Mouse (Mus musculus) cerebellum, adult 9-10 months (tissue): ENCODE measurements around the gene Cwc25.
A peak's percentile ranks its signal among the peaks of the same experiment; 100 is the strongest.
"Not testable (repeated sequence)": the region's sequence is repeated elsewhere in the genome, so short reads cannot be mapped to it uniquely, and the experiment has no call there.

Source experiments
- DNase-seq: peaks from one replicate; pipeline ENCODE4 v3.0.0; 2022

The Cwc25 gene

DNA sequence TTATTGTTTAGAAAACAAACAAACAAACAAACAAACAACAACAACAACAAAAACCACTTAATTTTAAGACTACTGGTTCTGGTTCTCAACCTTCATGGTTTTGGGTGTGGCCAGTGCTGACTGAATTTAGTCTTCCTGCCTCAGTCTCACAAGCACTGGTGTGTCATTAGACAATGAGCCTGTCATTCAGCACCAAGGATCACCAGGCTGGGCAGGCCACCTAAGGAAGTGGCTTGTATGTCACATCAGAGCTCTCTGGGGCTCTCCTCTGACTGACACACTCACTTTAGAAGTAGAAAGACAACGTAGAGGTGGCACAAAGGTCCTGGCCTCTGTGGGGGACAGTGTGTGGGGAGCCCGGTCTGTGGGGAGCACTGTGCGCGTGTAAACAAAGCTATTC is 47.3 kb downstream of the Cwc25 start:
- no peak for DNase-seq

DNA sequence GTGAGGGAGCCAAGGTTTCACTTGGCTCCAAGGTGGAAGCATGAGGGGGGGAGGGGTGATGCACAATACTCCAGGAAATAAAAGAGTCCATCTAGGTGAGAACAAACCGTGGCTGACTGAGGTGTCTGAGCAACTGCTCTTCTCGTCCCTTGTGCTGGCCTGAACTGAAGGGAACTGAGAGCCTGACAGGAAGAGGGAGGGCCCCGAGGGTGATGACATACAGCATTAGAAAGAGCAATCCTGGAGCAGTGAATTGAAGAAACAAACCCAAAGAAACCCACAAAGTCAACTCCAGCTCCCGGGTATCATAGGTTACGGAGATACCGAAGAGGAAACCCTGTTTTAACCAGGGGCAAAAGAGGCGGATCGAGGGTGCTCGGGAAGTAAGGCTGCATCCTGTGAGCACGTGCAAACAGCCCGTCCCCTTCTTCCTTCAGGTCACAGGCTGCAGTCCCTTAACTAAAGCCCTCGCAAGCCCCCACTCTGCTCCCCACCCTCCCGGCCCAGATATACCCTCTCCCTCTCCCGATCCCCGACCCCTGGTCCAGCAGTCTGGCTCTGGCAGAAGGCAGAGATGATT is 48.0 kb downstream of the Cwc25 start:
- DNase-seq: no peak

- no peak for DNase-seq
Observed at GRCm38 (mm10) chr11:97717369-97718280, 48.7 kb downstream of the Cwc25 start.

GRCm38 (mm10) chr11:97716021-97716420 is 50.3 kb downstream of the Cwc25 start:
- DNase-seq: no peak

DNA sequence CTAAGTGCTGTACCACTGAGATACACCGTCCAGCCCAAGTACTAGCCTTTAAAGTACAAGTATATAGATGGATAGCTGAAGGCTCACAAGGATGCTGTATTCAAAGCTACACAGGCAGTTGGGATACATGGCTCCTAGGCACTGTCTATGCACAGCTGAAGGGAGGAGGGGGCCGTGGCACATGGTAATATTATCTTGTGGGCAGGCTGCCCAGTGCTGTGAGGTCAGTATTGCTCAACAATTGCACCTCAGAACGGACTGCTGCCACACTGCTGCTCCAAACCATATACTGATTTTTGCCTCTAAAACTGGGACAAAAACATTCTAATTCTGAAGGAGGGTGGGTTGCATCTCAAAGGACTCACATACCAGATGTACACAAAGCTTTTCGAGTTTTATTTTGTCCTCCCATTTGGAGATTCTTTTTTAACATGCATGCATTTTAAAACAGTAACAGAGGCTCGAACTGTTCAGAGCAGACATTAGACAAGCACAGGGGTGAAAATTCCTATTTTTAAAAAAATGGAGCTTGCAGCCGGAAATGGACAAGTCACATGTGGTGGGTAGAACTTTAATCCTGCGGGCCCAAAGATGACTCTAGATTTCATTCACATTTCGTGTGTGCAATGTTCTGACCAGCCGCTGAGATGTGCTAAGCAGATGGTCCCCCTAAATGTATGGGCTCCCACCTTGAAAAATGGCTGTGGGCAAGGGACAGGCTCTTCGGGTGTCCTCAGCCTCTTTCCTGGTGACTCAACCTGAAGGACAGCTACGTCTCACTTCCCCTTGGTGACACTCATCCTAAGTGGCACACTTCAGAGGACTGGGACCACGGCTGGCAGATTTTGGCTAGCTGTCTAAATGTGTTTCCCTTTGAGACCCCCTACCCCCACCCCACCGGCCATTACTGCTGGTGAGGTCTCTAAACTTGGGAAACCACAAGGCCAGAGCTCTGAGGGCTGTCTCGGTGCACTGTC is 51.3 kb downstream of the Cwc25 start:
- DNase-seq: no peak

- no peak for DNase-seq
Observed at GRCm38 (mm10) chr11:97714356-97714755, 52.0 kb downstream of the Cwc25 start.

DNA sequence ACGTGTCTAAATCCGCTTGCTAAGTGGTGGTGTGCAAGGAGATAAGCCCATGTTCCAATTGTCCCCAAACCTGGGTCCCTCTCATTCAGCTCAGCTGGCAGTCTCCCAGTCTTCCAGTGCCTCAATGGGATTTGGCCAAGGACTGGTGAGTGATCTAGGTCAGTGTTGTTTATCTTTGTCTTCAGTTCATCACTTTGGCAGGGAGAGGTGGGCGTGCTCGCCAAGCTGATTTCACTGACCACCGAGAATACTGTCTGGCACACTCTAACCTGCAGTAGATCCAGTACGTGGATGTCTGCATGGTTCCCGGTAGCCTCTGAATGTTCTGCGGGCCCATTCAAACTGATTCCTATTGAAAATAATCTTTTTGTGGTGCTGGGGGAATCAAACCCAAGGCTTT is 52.5 kb downstream of the Cwc25 start:
- DNase-seq: peak; percentile 70

- no peak for DNase-seq
Observed at GRCm38 (mm10) chr11:97712286-97712685, 54.1 kb downstream of the Cwc25 start.

- DNase-seq: no peak
Observed at GRCm38 (mm10) chr11:97711200-97711900, 55.0 kb downstream of the Cwc25 start.

- DNase-seq: not testable (repeated sequence)
Observed at GRCm38 (mm10) chr11:97710067-97710466, 56.3 kb downstream of the Cwc25 start.

DNA sequence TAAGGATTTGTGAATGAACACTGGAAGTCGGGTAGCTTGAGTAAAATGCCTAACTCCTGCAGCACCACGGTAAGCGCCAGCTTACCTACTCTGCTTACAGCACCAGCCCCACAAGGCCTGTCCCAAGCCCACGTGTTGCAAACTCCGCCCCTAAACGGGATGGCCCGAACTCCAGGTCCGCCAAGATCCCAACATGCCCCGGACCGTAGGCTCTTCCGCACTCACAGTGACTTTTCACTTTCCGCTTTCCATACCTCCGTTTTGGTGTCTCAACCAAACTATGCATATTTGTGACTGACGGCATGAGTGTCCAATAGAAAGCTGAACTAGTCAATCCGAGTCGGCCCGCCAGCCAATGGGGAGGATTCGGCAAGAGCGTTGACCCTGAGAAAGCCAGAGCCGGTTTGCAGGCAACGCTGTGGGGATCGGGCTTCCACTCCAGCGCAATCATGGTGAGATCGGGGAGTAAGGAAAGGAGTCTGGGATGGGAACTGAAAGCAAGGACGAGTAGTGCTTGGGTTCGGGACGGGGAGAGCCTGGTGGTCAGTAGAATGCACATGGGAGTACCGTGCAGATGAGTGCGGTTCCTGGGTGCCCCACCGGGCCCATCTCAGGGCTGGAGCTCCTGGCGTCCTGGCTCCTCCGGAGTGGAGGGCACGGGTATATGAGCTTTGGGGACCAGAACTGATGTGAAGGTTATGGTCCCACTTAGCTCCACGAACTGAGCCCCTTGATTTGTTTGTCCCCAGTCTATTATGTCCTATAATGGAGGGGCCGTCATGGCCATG is 63.1 kb downstream of the Cwc25 start, which contains the start of gene Psmb3:
TSS of gene Psmb3 (plus strand) at position 361 of the 788 bp plus-strand sequence.
- peak; percentile 100 for DNase-seq

DNA sequence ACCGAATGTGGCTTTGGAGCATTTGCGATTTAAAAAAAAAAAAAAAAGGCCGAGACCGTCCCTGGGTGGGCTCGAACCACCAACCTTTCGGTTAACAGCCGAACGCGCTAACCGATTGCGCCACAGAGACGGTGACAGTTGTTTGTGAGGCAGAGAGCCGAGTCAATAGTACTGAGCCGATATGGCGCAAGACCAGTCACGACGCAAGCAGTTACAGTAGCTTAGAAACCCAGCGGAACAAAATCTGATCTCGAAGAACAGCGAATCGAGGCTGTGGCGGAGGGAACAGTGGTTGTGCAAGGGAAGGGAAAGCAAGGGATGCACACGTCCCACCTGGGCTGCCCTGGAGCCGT is 64.0 kb downstream of the Cwc25 start:
- peak; percentile 91 for DNase-seq

- DNase-seq: peak; percentile 73
Observed at GRCm38 (mm10) chr11:97701581-97702392, 64.6 kb downstream of the Cwc25 start.

- peak; percentile 68 for DNase-seq
Observed at GRCm38 (mm10) chr11:97700746-97701580, 65.4 kb downstream of the Cwc25 start.

- DNase-seq: peak; percentile 86
Observed at GRCm38 (mm10) chr11:97700003-97700745, 66.2 kb downstream of the Cwc25 start, which contains the start of gene Pcgf2. TSS of gene Pcgf2 (minus strand) at chr11:97700497.

GRCm38 (mm10) chr11:97699626-97700002 is 66.7 kb downstream of the Cwc25 start:
- peak; percentile 93 for DNase-seq

GRCm38 (mm10) chr11:97698741-97699611 is 67.4 kb downstream of the Cwc25 start:
- peak; percentile 76 for DNase-seq
